Mouse (Mus musculus) ES-Bruce4 (cell line): ENCODE measurements around the gene Slc23a2. TPM values are rescaled to one million over a fixed set of nuclear protein-coding genes. Genes with fewer than 3 reads are reported as not detected.

Source experiments
- H3K27ac ChIP-seq: 2 replicates; pipeline ENCODE4 v1.5.1; 2012; ENCODE audit warnings: low read length, inconsistent platforms; ENCODE audit not compliant: insufficient read depth
- H3K27me3 ChIP-seq: 2 replicates; pipeline ENCODE4 v1.6.1; 2012; ENCODE audit warnings: mild to moderate bottlenecking, low read length, inconsistent platforms; ENCODE audit not compliant: control insufficient read depth, poor library complexity, insufficient read depth, severe bottlenecking
- H3K36me3 ChIP-seq: 2 replicates; pipeline ENCODE4 v1.6.1; 2012; ENCODE audit warnings: inconsistent platforms, mild to moderate bottlenecking, low read length, moderate library complexity; ENCODE audit not compliant: control insufficient read depth, poor library complexity, insufficient read depth, severe bottlenecking
- H3K4me1 ChIP-seq: one replicate; pipeline ENCODE4 v1.8.1; 2011; ENCODE audit warnings: low read length; ENCODE audit not compliant: control insufficient read depth, insufficient read depth
- H3K4me3 ChIP-seq: 2 replicates; pipeline ENCODE4 v1.5.1; 2011; ENCODE audit warnings: low read depth, mild to moderate bottlenecking, low read length
- H3K9ac ChIP-seq: 2 replicates; pipeline ENCODE4 v1.6.1; 2012; ENCODE audit warnings: low read depth, mild to moderate bottlenecking, inconsistent platforms; ENCODE audit not compliant: poor library complexity, severe bottlenecking
- H3K9me3 ChIP-seq: replicated peaks from 2 replicates; pipeline ENCODE4 v1.6.1; 2012; ENCODE audit warnings: mild to moderate bottlenecking, low read length, inconsistent platforms; ENCODE audit not compliant: control insufficient read depth, poor library complexity, insufficient read depth, severe bottlenecking
- CTCF ChIP-seq: IDR thresholded peaks from one replicate; pipeline ENCODE4 v1.8.1; 2011; ENCODE audit warnings: low read depth, low read length
- EP300 ChIP-seq: IDR thresholded peaks from 2 replicates; pipeline ENCODE4 v1.6.1; 2011; ENCODE audit warnings: low read depth, low read length; ENCODE audit not compliant: insufficient read depth
- POLR2A ChIP-seq: IDR thresholded peaks from one replicate; pipeline ENCODE4 v1.8.1; 2011; ENCODE audit warnings: low read length; ENCODE audit not compliant: insufficient read depth
- polyA plus RNA-seq: library from polyadenylated mRNA; stranded (reverse); fragments of >200 nt; gene quantifications from 2 replicates; pipeline ENCODE4 v1.2.4, GENCODE M21; 2011; ENCODE audit warnings: low read depth; ENCODE audit not compliant: missing spikeins, insufficient read depth, insufficient read length

Gene Slc23a2
- polyA plus RNA-seq, 1 experiment, result 20.8 TPM

- TF ChIP-seq EP300 (no peak), POLR2A (no peak), CTCF (no peak)
- H3K4me3 ChIP-seq, result no peak overlapping the region
- no peaks in the 10 kb centered on the region for H3K9me3 ChIP-seq
- H3K27ac ChIP-seq, result no peak overlapping the region
- no peaks in the 10 kb centered on the region for H3K27me3 ChIP-seq
- H3K4me1 ChIP-seq, result no peaks in the 10 kb centered on the region
- no peak overlapping the region for H3K9ac ChIP-seq
- H3K36me3 ChIP-seq, result no peaks in the 10 kb centered on the region; the same call in 1 of the 2 replicates
Observed at GRCm38 (mm10) chr2:132092722-132093121, 52.2 kb downstream of the Slc23a2 start.

DNA sequence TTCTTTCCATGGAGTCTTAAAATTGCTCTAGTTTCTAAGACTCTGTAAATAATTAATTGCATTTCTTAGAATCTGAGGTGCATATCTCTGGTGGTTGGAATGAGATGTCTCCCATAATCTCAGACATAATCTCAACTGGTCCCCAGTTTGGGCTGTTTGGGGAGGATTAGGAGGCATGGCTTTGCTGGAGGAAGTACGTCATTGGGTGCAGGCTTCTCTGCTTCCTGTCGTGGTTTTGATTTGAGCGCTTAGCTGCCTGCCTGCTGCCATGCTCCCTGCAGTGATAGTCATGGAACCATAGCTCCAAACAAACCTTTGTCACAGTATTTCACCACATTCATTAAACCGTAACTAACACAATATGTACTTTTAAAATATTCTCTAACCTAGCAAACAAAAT, 53.2 kb downstream of the Slc23a2 start:
- H3K36me3 ChIP-seq, result no peaks in the 10 kb centered on the region; the same call in 1 of the 2 replicates
- TF ChIP-seq EP300, result no peak
- no peak for TF ChIP-seq POLR2A
- TF ChIP-seq CTCF, result no peak
- H3K27ac ChIP-seq, result no peak overlapping the region
- H3K9ac ChIP-seq, result no peak overlapping the region
- H3K4me3 ChIP-seq, result no peak overlapping the region
- no peaks in the 10 kb centered on the region for H3K27me3 ChIP-seq
- H3K9me3 ChIP-seq, result no peaks in the 10 kb centered on the region
- H3K4me1 ChIP-seq, result no peaks in the 10 kb centered on the region

DNA sequence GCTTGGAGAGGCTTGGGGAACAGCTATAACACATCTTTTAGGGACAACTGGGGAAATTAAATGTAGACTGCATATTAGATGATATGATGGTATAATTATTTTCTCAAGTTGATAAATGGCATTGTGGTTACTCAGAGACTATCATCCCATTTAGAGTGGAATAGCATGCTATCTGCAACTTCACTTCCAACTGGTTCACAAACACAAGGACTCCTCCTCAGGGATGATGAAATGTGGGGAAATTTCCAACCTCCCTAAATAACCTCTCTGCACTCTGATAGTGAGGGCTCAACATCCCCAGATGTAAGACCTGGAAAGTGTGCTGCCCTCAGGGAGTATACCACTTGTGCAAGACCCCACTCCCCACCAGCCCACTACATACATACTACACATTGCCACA, 60.1 kb downstream of the Slc23a2 start:
- no peak overlapping the region for H3K4me3 ChIP-seq
- no peak for TF ChIP-seq CTCF
- no peak for TF ChIP-seq EP300
- no peak for TF ChIP-seq POLR2A
- no peaks in the 10 kb centered on the region for H3K4me1 ChIP-seq
- H3K9ac ChIP-seq, result no peak overlapping the region
- no peaks in the 10 kb centered on the region for H3K27me3 ChIP-seq
- no peak overlapping the region for H3K27ac ChIP-seq
- no peaks in the 10 kb centered on the region for H3K9me3 ChIP-seq
- H3K36me3 ChIP-seq, result no peaks in the 10 kb centered on the region; the same call in 1 of the 2 replicates

GRCm38 (mm10) chr2:132084396-132084795, 60.5 kb downstream of the Slc23a2 start:
- Histone ChIP-seq H3K27ac (no peak overlapping the region), H3K9ac (no peak overlapping the region), H3K9me3 (no peaks in the 10 kb centered on the region), H3K27me3 (no peaks in the 10 kb centered on the region), H3K4me3 (no peak overlapping the region), H3K4me1 (no peaks in the 10 kb centered on the region), H3K36me3 (no peaks in the 10 kb centered on the region; the same call in 1 of the 2 replicates)
- TF ChIP-seq EP300 (no peak), POLR2A (no peak), CTCF (no peak)

DNA sequence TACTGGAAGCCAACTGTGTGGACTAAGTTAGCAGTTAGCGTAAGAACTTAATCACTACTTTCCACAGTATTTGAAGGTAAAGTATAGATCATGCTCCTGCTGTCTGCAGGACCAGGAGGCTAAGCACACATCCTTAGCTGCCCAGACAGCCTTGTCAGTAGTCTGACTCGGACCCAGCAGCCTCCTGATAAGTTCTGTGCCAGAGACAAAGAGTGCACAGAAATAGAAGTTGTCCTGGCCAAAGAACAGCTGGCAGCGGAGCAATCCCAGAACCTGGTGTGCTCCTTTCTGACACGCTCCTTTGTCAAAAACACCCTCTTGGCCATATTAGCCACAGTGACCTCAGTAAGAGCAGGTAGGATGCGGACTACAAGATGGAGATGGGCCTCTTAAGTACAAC, 65.8 kb downstream of the Slc23a2 start:
- Histone ChIP-seq H3K9me3 (no peaks in the 10 kb centered on the region), H3K4me3 (no peak overlapping the region), H3K27ac (no peak overlapping the region), H3K27me3 (no peaks in the 10 kb centered on the region), H3K4me1 (no peaks in the 10 kb centered on the region), H3K36me3 (peaks cover 2% of the 10 kb centered on the region; the same call in 1 of the 2 replicates), H3K9ac (no peak overlapping the region)
- TF ChIP-seq CTCF (no peak), POLR2A (no peak), EP300 (no peak)

DNA sequence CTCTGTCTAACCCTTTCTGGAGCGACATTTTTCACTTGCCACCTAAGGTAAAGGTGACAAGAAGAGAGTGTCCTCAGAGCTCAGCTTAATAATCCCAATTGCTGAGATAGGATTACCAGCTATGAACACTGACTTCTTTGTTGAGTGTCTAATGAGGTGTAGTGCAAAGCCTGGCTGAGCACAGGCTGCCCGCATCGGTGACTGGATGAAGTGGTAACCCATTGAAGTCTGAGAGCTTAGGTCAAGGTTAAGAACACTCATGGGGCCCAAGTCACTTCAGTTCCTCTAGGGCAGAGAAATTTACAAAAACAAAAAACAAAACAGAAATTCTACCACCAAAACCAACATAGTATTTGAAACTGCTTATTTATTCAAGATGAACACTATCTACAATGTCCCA, 71.9 kb downstream of the Slc23a2 start:
- no peaks in the 10 kb centered on the region for H3K27me3 ChIP-seq
- no peak for TF ChIP-seq POLR2A
- TF ChIP-seq CTCF, result no peak
- no peak for TF ChIP-seq EP300

More for the DNA sequence above, 71.9 kb downstream of the Slc23a2 start:
- Histone ChIP-seq H3K9me3 (no peaks in the 10 kb centered on the region), H3K36me3 (peaks cover 9% of the 10 kb centered on the region), H3K4me3 (no peak overlapping the region), H3K9ac (no peak overlapping the region), H3K4me1 (no peaks in the 10 kb centered on the region), H3K27ac (no peak overlapping the region)
